Mouse (Mus musculus) embryonic facial prominence, embryonic 12.5 days (tissue): ENCODE measurements at regions not wholly inside any gene's neighbourhood (a gene's known extent, or its start where the extent isn't known, plus 50 kb on each side); places are given as distances from the start of the nearest gene placed in this dataset.

ENCODE experiments used
- ATAC-seq: fragments of 200-750 bp; cut with Nextera tagmentation; 2 replicates; pipeline ENCODE4 v1.8.0; 2017; ENCODE audit not compliant: insufficient number of reproducible peaks, insufficient read depth, low FRiP score, low TSS enrichment
- H3K27ac ChIP-seq: fragments of 300-500 bp; sonication (generic); 2 replicates; pipeline ENCODE4 v1.5.1; 2016; ENCODE audit warnings: mild to moderate bottlenecking
- H3K27me3 ChIP-seq: fragments of 300-500 bp; sonication (generic); 2 replicates; pipeline ENCODE4 v1.6.1; 2016; ENCODE audit warnings: mild to moderate bottlenecking, moderate library complexity
- H3K36me3 ChIP-seq: fragments of 300-500 bp; sonication (generic); 2 replicates; pipeline ENCODE4 v1.6.1; 2016; ENCODE audit warnings: mild to moderate bottlenecking
- H3K4me1 ChIP-seq: fragments of 300-500 bp; sonication (generic); 2 replicates; pipeline ENCODE4 v1.6.1; 2016
- H3K4me2 ChIP-seq: fragments of 300-500 bp; sonication (generic); replicated peaks from 2 replicates; pipeline ENCODE4 v1.6.1; 2016; ENCODE audit warnings: mild to moderate bottlenecking, moderate library complexity
- H3K4me3 ChIP-seq: fragments of 300-500 bp; sonication (generic); 2 replicates; pipeline ENCODE4 v1.5.1; 2016; ENCODE audit warnings: mild to moderate bottlenecking
- H3K9ac ChIP-seq: fragments of 300-500 bp; sonication (generic); 2 replicates; pipeline ENCODE4 v1.6.1; 2016; ENCODE audit warnings: mild to moderate bottlenecking, moderate library complexity
- H3K9me3 ChIP-seq: fragments of 300-500 bp; sonication (generic); 2 replicates; pipeline ENCODE4 v1.6.1; 2016; ENCODE audit warnings: mild to moderate bottlenecking, moderate library complexity
- WGBS: fragments of 180-500 bp; shearing (Covaris S2); methylation state at CpG from one replicate; pipeline ENCODE4 v1.1.7; 2016; 5-methylcytosine and 5-hydroxymethylcytosine counted together

DNA sequence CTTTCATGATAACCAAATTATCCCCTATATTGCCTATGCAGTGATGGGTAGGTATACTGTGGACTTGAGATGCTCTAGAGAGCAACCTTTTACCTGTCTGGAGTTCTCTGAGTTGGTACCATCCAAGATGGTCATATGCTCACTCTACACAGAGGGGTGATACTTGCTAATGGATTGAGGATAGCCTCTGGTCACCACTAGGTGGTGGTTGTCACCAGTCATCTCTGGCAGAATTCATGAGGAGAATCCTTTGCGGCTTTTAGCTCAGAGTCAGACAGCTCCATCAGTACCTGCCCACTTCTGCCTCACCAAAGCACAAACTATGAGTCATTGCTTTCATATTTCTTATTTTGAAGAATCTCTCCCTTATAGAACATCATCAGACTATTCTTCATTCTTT is 500.9 kb upstream of the Impad1 start:
- no peaks in the 10 kb centered on the region for H3K9me3 ChIP-seq
- no peaks in the 10 kb centered on the region for H3K27me3 ChIP-seq
- H3K4me3 ChIP-seq = no peak overlapping the region
- ATAC-seq = no peak
- 86% methylated on average over 1 of the region's 1 CpGs for WGBS
- H3K36me3 ChIP-seq = no peaks in the 10 kb centered on the region
- no peak overlapping the region for H3K4me2 ChIP-seq
- H3K27ac ChIP-seq = no peak overlapping the region
- no peak overlapping the region for H3K9ac ChIP-seq
- H3K4me1 ChIP-seq = no peaks in the 10 kb centered on the region

DNA sequence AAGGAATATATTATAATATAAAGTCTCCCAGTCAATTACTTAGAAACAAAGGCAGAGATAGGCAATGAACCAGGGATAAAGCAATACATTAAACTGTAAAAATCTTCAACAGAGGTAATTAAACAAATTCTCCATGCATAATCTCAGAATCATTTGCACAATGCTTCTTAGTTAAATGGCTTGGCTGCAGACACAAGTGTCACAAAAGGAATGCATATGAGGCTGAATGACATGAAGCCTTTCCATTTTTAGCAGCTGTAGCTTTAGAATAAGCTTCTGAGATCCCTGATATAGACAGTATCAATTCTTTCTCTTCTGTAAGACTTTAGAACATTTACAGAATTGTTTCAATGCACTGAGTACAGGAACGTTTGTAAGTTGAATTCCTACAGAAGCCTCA is 483.0 kb upstream of the Impad1 start:
- Histone ChIP-seq H3K4me3 (no peak overlapping the region), H3K9ac (no peak overlapping the region), H3K4me1 (no peaks in the 10 kb centered on the region), H3K4me2 (no peak overlapping the region), H3K36me3 (no peaks in the 10 kb centered on the region), H3K27me3 (no peaks in the 10 kb centered on the region), H3K9me3 (no peaks in the 10 kb centered on the region), H3K27ac (no peak overlapping the region)
- no peak for ATAC-seq
- WGBS = 64% methylated on average over 1 of the region's 1 CpGs
